Mouse (Mus musculus): ENCODE data around the gene Six6. TPM values are rescaled to one million over a fixed set of nuclear protein-coding genes. Genes with fewer than 3 reads are reported as not detected.

Gene Six6
- total and polyA plus RNA-seq, 2 experiments from 2014 or later: not detected

DNA sequence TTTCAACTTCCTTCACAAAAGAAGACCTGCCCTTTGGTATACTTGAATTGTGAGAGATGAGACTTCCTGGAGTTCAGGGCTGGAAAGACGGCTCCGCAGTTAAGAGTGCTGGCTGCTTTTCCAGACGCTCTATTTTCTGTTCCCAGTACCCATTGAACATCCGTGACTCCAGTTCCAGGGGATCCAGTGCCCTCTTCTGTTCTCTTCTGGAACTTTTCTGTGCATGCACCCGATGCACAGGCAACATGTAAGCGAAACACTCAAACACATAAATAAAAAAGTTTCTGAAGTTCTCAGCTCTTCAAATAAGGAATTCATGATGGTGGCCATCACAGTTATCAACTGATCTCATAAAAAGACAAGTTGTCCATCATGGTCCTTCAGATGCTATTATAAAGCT, 23.1 kb downstream of the Six6 start:
- Histone ChIP-seq H3K27ac (ENCODE audit: low read depth) (no peak overlapping the region), H3K9ac (replicated peaks; ENCODE audit: low read depth, low read length) (no peak overlapping the region), H3K4me3 (ENCODE audit: low read depth, low read length) (no peak overlapping the region), H3K36me3 (replicated peaks; ENCODE audit: control insufficient read depth, insufficient read depth, low read length) (no peaks in the 10 kb centered on the region), H3K9me3 (replicated peaks; ENCODE audit: control insufficient read depth, low read length) (peaks cover 7% of the 10 kb centered on the region; the same call in 1 of the 2 replicates), H3K4me1 (ENCODE audit: control insufficient read depth, insufficient read depth) (no peaks in the 10 kb centered on the region), H3K4me2 (ENCODE audit: low read depth, low read length) (no peak overlapping the region), H3K27me3 (ENCODE audit: control insufficient read depth, insufficient read depth, low read length) (no peaks in the 10 kb centered on the region)
- no peak for DNase-seq (ENCODE audit: low spot score)
- no peak for ATAC-seq (ENCODE audit: insufficient read depth, low read depth)
- TF ChIP-seq CTCF (IDR thresholded peaks at IDR 0.05; ENCODE audit: low read depth) (no peak), EP300 (IDR thresholded peaks at IDR 0.05; ENCODE audit: low read depth) (no peak)
- 68% methylated on average over 6 of the region's 6 CpGs for WGBS

DNA sequence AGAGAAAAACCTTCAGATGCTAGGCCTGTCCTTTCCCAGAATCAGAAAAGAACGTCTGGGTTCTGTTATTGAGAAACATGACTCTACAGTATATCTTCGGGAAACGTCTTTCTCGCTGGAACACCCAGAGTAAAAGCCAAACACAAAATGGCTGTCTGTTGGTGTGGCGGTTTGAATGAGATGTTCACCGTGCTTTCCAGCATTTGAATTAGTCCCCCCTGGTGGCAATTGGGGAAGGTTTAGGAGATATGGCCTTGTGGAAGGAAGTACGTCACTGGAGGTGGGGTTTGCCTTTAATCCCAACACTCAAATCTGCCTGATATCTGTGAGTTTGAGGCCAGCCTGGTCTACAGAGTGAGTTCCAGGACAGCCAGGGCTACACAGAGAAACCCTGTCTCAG, 27.8 kb downstream of the Six6 start:
- no peak for ATAC-seq (ENCODE audit: insufficient read depth, low read depth)
- H3K27me3 ChIP-seq (ENCODE audit: control insufficient read depth, insufficient read depth, low read length): no peaks in the 10 kb centered on the region
- TF ChIP-seq CTCF (IDR thresholded peaks at IDR 0.05; ENCODE audit: low read depth) (no peak), EP300 (IDR thresholded peaks at IDR 0.05; ENCODE audit: low read depth) (no peak)
- WGBS: 79% methylated on average over 7 of the region's 7 CpGs
- no peaks in the 10 kb centered on the region for H3K4me1 ChIP-seq (ENCODE audit: control insufficient read depth, insufficient read depth)
- no peak overlapping the region for H3K4me3 ChIP-seq (ENCODE audit: low read depth, low read length)
- H3K9ac ChIP-seq (replicated peaks; ENCODE audit: low read depth, low read length): no peak overlapping the region
- no peak for DNase-seq (ENCODE audit: low spot score)
- no peak overlapping the region for H3K27ac ChIP-seq (ENCODE audit: low read depth)
- no peaks in the 10 kb centered on the region for H3K36me3 ChIP-seq (replicated peaks; ENCODE audit: control insufficient read depth, insufficient read depth, low read length)
- no peak overlapping the region for H3K4me2 ChIP-seq (ENCODE audit: low read depth, low read length)
- H3K9me3 ChIP-seq (replicated peaks; ENCODE audit: control insufficient read depth, low read length): peaks cover 2% of the 10 kb centered on the region; the same call in 1 of the 2 replicates

DNA sequence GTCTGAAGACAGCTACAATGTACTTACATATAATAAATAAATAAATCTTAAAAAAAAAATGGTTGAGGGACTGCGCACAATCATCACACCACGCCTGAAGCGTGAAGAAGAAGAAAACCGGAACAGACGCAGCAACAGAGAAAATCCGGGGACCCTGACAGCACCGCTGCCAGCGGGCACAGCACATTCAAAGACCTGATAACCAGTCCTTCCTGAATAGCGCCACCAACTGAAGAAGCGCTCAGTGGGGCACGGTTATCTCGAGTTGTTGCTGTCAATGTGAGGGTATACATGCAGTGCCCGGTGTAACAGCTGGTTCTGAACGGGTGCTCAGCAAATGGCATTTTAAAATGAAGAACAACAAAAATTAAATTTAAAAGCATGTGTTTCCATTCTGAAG, 30.9 kb downstream of the Six6 start:
- Histone ChIP-seq H3K4me1 (ENCODE audit: control insufficient read depth, insufficient read depth) (no peaks in the 10 kb centered on the region), H3K36me3 (replicated peaks; ENCODE audit: control insufficient read depth, insufficient read depth, low read length) (no peaks in the 10 kb centered on the region), H3K9me3 (replicated peaks; ENCODE audit: control insufficient read depth, low read length) (no peaks in the 10 kb centered on the region), H3K4me3 (ENCODE audit: low read depth, low read length) (no peak overlapping the region), H3K9ac (replicated peaks; ENCODE audit: low read depth, low read length) (no peak overlapping the region), H3K27ac (ENCODE audit: low read depth) (no peak overlapping the region), H3K4me2 (ENCODE audit: low read depth, low read length) (no peak overlapping the region), H3K27me3 (ENCODE audit: control insufficient read depth, insufficient read depth, low read length) (no peaks in the 10 kb centered on the region)
- TF ChIP-seq EP300 (IDR thresholded peaks at IDR 0.05; ENCODE audit: low read depth) (no peak), CTCF (IDR thresholded peaks at IDR 0.05; ENCODE audit: low read depth) (no peak)
- WGBS: 56% methylated on average over 14 of the region's 14 CpGs
- no peak for ATAC-seq (ENCODE audit: insufficient read depth, low read depth)
- DNase-seq (ENCODE audit: low spot score): no peak

DNA sequence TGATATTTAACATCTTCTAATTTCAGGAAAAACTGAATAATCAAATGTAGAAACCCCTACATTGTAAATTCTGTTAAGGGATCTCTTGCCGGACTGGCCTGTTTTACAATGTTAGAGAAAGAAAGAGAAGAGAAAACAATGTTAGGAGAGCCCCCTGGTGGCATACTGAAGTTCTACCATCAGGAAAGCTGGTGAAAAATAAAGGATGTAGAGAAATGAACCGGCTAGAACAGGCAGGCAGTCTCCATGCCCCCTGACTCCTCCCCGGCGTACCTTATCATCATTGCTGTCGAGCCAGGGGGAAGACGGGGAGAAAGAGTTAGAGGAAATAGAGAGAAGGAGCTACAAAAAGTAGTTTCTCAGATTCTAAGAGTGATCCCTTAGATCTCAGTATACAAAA, 33.5 kb downstream of the Six6 start:
- under 1% methylated on average over 6 of the region's 6 CpGs for WGBS
- Histone ChIP-seq H3K27me3 (ENCODE audit: control insufficient read depth, insufficient read depth, low read length) (no peaks in the 10 kb centered on the region), H3K27ac (ENCODE audit: low read depth) (no peak overlapping the region), H3K9me3 (replicated peaks; ENCODE audit: control insufficient read depth, low read length) (no peaks in the 10 kb centered on the region), H3K4me2 (ENCODE audit: low read depth, low read length) (no peak overlapping the region), H3K9ac (replicated peaks; ENCODE audit: low read depth, low read length) (no peak overlapping the region), H3K4me3 (ENCODE audit: low read depth, low read length) (no peak overlapping the region), H3K36me3 (replicated peaks; ENCODE audit: control insufficient read depth, insufficient read depth, low read length) (no peaks in the 10 kb centered on the region), H3K4me1 (ENCODE audit: control insufficient read depth, insufficient read depth) (no peaks in the 10 kb centered on the region)
- TF ChIP-seq CTCF (IDR thresholded peaks at IDR 0.05; ENCODE audit: low read depth) (peak; percentile 72), EP300 (IDR thresholded peaks at IDR 0.05; ENCODE audit: low read depth) (no peak)
- DNase-seq (ENCODE audit: low spot score): peak; percentile 73
- no peak for ATAC-seq (ENCODE audit: insufficient read depth, low read depth)

DNA sequence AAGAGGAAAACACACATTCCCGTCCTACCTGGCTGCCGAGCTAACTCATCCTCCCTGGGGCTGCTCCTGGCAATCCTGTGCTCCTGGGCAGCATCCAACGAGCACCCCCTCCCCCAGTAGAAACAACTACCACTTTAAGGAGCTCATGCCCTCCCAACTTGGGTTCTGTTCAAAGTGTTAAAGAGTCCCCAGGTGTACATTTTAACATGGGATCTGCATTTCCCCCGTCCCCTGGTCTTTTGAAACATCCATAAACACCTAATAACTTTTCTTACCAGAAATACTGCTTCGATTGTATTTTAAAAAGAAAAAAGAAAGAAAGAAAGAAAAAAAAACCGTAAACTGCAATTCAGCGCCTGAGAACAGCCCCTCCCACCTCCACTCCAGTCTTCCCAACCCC, 36.5 kb downstream of the Six6 start:
- ATAC-seq (ENCODE audit: insufficient read depth, low read depth) (no peak), DNase-seq (ENCODE audit: low spot score) (no peak)
- no peaks in the 10 kb centered on the region for H3K9me3 ChIP-seq (replicated peaks; ENCODE audit: control insufficient read depth, low read length)
- H3K9ac ChIP-seq (replicated peaks; ENCODE audit: low read depth, low read length): 0 out of 2 replicates have a peak overlapping the region, but pooled peaks have one; percentile 27
- H3K36me3 ChIP-seq (replicated peaks; ENCODE audit: control insufficient read depth, insufficient read depth, low read length): no peaks in the 10 kb centered on the region
- H3K4me2 ChIP-seq (ENCODE audit: low read depth, low read length): peak overlapping the region; percentile 76
- no peak overlapping the region for H3K27ac ChIP-seq (ENCODE audit: low read depth)
- H3K4me1 ChIP-seq (ENCODE audit: control insufficient read depth, insufficient read depth): no peaks in the 10 kb centered on the region
- WGBS: 10% methylated on average over 7 of the region's 7 CpGs
- TF ChIP-seq CTCF (IDR thresholded peaks at IDR 0.05; ENCODE audit: low read depth): no peak
- no peak for TF ChIP-seq EP300 (IDR thresholded peaks at IDR 0.05; ENCODE audit: low read depth)
- H3K27me3 ChIP-seq (ENCODE audit: control insufficient read depth, insufficient read depth, low read length): no peaks in the 10 kb centered on the region
- H3K4me3 ChIP-seq (ENCODE audit: low read depth, low read length): peak overlapping the region; percentile 40

DNA sequence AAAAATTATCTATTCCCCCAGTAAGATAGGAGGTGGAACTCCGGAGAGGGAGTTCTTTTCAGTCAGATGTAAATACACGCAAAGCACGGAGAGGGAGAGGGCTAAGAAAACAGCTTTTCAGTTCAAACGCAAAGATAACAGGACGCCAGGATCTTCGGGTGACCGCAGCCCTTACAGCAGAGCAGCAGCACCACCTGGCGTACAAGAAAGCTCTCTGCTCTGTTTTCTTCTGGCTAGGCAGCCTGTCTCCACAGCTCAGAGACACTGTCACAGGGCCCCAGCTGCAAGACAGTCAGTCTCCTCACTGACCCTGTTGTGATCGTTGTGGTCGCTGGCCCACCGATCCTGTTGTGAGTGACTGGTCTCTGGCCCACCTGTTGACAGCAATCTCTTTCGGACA, 37.0 kb downstream of the Six6 start:
- WGBS: 1% methylated on average over 12 of the region's 12 CpGs
- Histone ChIP-seq H3K9ac (replicated peaks; ENCODE audit: low read depth, low read length) (0 out of 2 replicates have a peak overlapping the region, but pooled peaks have one; percentile 27), H3K27me3 (ENCODE audit: control insufficient read depth, insufficient read depth, low read length) (no peaks in the 10 kb centered on the region), H3K27ac (ENCODE audit: low read depth) (no peak overlapping the region), H3K9me3 (replicated peaks; ENCODE audit: control insufficient read depth, low read length) (no peaks in the 10 kb centered on the region), H3K4me1 (ENCODE audit: control insufficient read depth, insufficient read depth) (no peaks in the 10 kb centered on the region), H3K4me3 (ENCODE audit: low read depth, low read length) (peak overlapping the region; percentile 40), H3K4me2 (ENCODE audit: low read depth, low read length) (peak overlapping the region; percentile 76), H3K36me3 (replicated peaks; ENCODE audit: control insufficient read depth, insufficient read depth, low read length) (no peaks in the 10 kb centered on the region)
- TF ChIP-seq EP300 (IDR thresholded peaks at IDR 0.05; ENCODE audit: low read depth): no peak
- peak; percentile 87 for TF ChIP-seq CTCF (IDR thresholded peaks at IDR 0.05; ENCODE audit: low read depth)
- peak; percentile 80 for DNase-seq (ENCODE audit: low spot score)
- peak; percentile 69; the same call in 1 of the 2 replicates for ATAC-seq (ENCODE audit: insufficient read depth, low read depth)

Measured in heart, postnatal 0 days (tissue).